Mouse (Mus musculus) heart, postnatal 36 days (tissue): ENCODE results near the gene Rbm20. TPM values are rescaled to one million over a fixed set of nuclear protein-coding genes. Genes with fewer than 3 reads are reported as not detected.

ENCODE experiments used
- DNase-seq, 2 experiments: peaks; one replicate each; pipeline ENCODE4 v3.0.0; 2021 to 2022
- intact Hi-C: fragments of 180-260 bp; cut with DNase I; formaldehyde crosslinking; loops from one replicate; pipeline ENCODE4 v1.15.1; 2025
- total RNA-seq, 2 experiments: library from RNA; stranded (reverse); gene quantifications; 2 replicates each; pipeline ENCODE4 v1.2.3; 2021

Gene Rbm20
- total RNA-seq, 2 experiments from 2014 or later = 216 to 224 TPM

- intact Hi-C loops = no loop called here
- DNase-seq = no peak
These were observed 34.3 kb downstream of the Rbm20 start for GRCm38 (mm10) chr19:53711261-53711890.

- intact Hi-C loops = loop anchor here (2.0 kb wide), 2 partner anchors 16 to 34 kb away; no protein-coding TSS in a partner anchor
- no peak for DNase-seq
These were observed 35.4 kb downstream of the Rbm20 start for GRCm38 (mm10) chr19:53712297-53713025.

GRCm38 (mm10) chr19:53713364-53713763 is 36.3 kb downstream of the Rbm20 start:
- intact Hi-C loops = loop anchor here (2.0 kb wide), 2 partner anchors 17 to 35 kb away; no protein-coding TSS in a partner anchor
- DNase-seq = no peak

GRCm38 (mm10) chr19:53716469-53716868 is 39.4 kb downstream of the Rbm20 start:
- DNase-seq = no peak
- intact Hi-C loops = no loop called here

GRCm38 (mm10) chr19:53717364-53717763 is 40.3 kb downstream of the Rbm20 start:
- no peak for DNase-seq
- intact Hi-C loops = no loop called here

GRCm38 (mm10) chr19:53722186-53722585 is 45.1 kb downstream of the Rbm20 start:
- no peak for DNase-seq
- intact Hi-C loops = no loop called here

- DNase-seq = no peak
- intact Hi-C loops = no loop called here
These were observed 46.9 kb downstream of the Rbm20 start for GRCm38 (mm10) chr19:53724053-53724452.

GRCm38 (mm10) chr19:53726340-53726739 is 49.2 kb downstream of the Rbm20 start:
- DNase-seq = no peak
- intact Hi-C loops = no loop called here

- intact Hi-C loops = no loop called here
- no peak for DNase-seq
These were observed 49.6 kb downstream of the Rbm20 start for GRCm38 (mm10) chr19:53726755-53727154.

- DNase-seq = no peak
- intact Hi-C loops = no loop called here
These were observed 50.2 kb downstream of the Rbm20 start for GRCm38 (mm10) chr19:53727277-53727676.

- DNase-seq = no peak
- intact Hi-C loops = no loop called here
These were observed 51.0 kb downstream of the Rbm20 start for GRCm38 (mm10) chr19:53727886-53728669.

- peak; percentile 45 to 61 for DNase-seq
- intact Hi-C loops = loop anchor here (5.0 kb wide), 1 partner anchor 83 kb away; no protein-coding TSS in a partner anchor
These were observed 52.8 kb downstream of the Rbm20 start for GRCm38 (mm10) chr19:53729919-53730318.

GRCm38 (mm10) chr19:53731761-53732201 is 54.7 kb downstream of the Rbm20 start:
- DNase-seq = no peak
- intact Hi-C loops = loop anchor here (5.0 kb wide), 1 partner anchor 84 kb away; no protein-coding TSS in a partner anchor

- intact Hi-C loops = loop anchor here (5.0 kb wide), 1 partner anchor 88 kb away; no protein-coding TSS in a partner anchor
- no peak for DNase-seq
These were observed 57.7 kb downstream of the Rbm20 start for GRCm38 (mm10) chr19:53734845-53735244.

GRCm38 (mm10) chr19:53738701-53739131 is 61.6 kb downstream of the Rbm20 start:
- intact Hi-C loops = no loop called here
- DNase-seq = no peak

- intact Hi-C loops = no loop called here
- no peak for DNase-seq
These were observed 62.6 kb downstream of the Rbm20 start for GRCm38 (mm10) chr19:53739570-53740266.

- intact Hi-C loops = no loop called here
- DNase-seq = no peak
These were observed 63.8 kb downstream of the Rbm20 start for GRCm38 (mm10) chr19:53740750-53741380.

GRCm38 (mm10) chr19:53741902-53742301 is 64.8 kb downstream of the Rbm20 start:
- intact Hi-C loops = no loop called here
- DNase-seq = no peak

GRCm38 (mm10) chr19:53745354-53745753 is 68.2 kb downstream of the Rbm20 start:
- intact Hi-C loops = no loop called here
- DNase-seq = no peak

GRCm38 (mm10) chr19:53746116-53746515 is 69.0 kb downstream of the Rbm20 start:
- intact Hi-C loops = no loop called here
- no peak for DNase-seq
